Mouse (Mus musculus) liver, embryonic 14.5 days (tissue): ENCODE measurements at regions not wholly inside any gene's neighbourhood (a gene's known extent, or its start where the extent isn't known, plus 50 kb on each side); places are given as distances from the start of the nearest gene placed in this dataset.

ENCODE experiments used
- CTCF ChIP-seq: IDR thresholded peaks from 2 replicates; pipeline ENCODE4 v1.5.1; 2016; ENCODE audit warnings: antibody characterized with exemption, low read depth, control low read depth
- EP300 ChIP-seq: IDR thresholded peaks from 2 replicates; pipeline ENCODE4 v1.6.1; 2016; ENCODE audit warnings: antibody characterized with exemption, low read depth

DNA sequence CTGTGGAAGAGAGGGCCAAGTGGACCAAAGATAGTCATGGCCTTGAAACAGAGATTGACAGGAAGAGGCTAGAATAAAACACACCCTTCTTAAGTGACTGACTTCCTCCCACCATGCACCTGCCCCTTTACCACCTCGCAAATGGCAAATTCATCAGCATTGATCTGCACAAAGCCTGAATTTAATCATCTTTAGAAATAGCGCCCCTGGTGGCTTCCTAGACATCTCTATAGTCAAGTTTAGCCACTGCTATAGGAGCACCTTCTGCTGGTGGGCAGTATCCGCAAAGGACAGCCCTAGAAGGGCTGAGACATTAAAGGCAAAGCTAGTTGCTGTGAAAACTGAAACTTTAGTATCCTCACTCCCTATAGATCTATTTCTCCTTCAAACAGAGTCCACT is 305.8 kb upstream of the Tenm4 start:
- no peak for TF ChIP-seq CTCF
- TF ChIP-seq EP300 = no peak
